Comparison of ENCODE assay signal across 8 mouse cellular contexts in genomic region chr4:93334636-93335117, GRCm38 (mm10). TPM values are rescaled to one million over a fixed set of nuclear protein-coding genes. Genes with fewer than 3 reads are reported as not detected.
DNase-seq lines count a peak whose midpoint lies in the region; ATAC-seq and TF ChIP-seq lines count a peak whose summit lies in the region.

No protein-coding gene starts in this region.

- no peaks in the 10 kb centered on the region for H3K27me3 ChIP-seq in Patski
- H3K27me3 ChIP-seq in hindbrain, embryonic 12.5 days: no peaks in the 10 kb centered on the region

- no peak for TF ChIP-seq CTCF in Patski (IDR thresholded peaks at IDR 0.05)

- CTCF ChIA-PET in Patski (lab: Charles Lee): interaction anchor here (1.6 kb wide), 1 partner anchor 18 kb away, joined by 3 read pairs; no protein-coding TSS in a partner anchor

- peaks cover 4% of the 10 kb centered on the region; the same call in 1 of the 2 replicates for H3K4me1 ChIP-seq in hindbrain, embryonic 12.5 days

- DNase-seq in Patski (ENCODE audit: low read depth, low spot score): peak; percentile 17
- DNase-seq in cerebellum, postnatal 10 days: peak; percentile 92
- peak; percentile 49 to 68 for DNase-seq in frontal cortex, postnatal 10 days (ENCODE audit: low spot score in 2 of 2)
- peak; percentile 61 to 71 for DNase-seq in layer of hippocampus, postnatal 14 days (ENCODE audit: low spot score in 2 of 2)
- DNase-seq in lung, postnatal 10 days: peak; percentile 88
- DNase-seq in ovary, postnatal 36 days (ENCODE audit: low spot score): peak; percentile 85
- DNase-seq in thymus, postnatal 36 days: peak; percentile 78 to 84

- 1% methylated on average over 47 of the region's 49 CpGs for WGBS in hindbrain, embryonic 12.5 days

- peak overlapping the region; percentile 76 for H3K4me3 ChIP-seq in hindbrain, embryonic 12.5 days

- peak overlapping the region; percentile 97 for H3K27ac ChIP-seq in hindbrain, embryonic 12.5 days

- no peaks in the 10 kb centered on the region for H3K36me3 ChIP-seq in hindbrain, embryonic 12.5 days

- in situ Hi-C loops in Patski (cut with MboI; ENCODE audit: low pct_unique_long_range_greater_than_20kb): no loop called here

- POLR2A ChIA-PET in Patski (lab: Charles Lee): no interaction called here

- H3K9ac ChIP-seq in hindbrain, embryonic 12.5 days: peak overlapping the region; percentile 90

- peak overlapping the region; percentile 84 for H3K4me2 ChIP-seq in hindbrain, embryonic 12.5 days (replicated peaks)

- ATAC-seq in Patski: peak; percentile 90
- peak; percentile 90 for ATAC-seq in hindbrain, embryonic 12.5 days (ENCODE audit: low FRiP score)

- no peaks in the 10 kb centered on the region for H3K9me3 ChIP-seq in hindbrain, embryonic 12.5 days (replicated peaks)

RNA-seq across cellular contexts. Expression of gene Tusc1, which starts 0.6 kb away (rescaled TPM):
- polyA plus RNA-seq in Patski (2021): 6.3 TPM
- 12.9 and 15.1 TPM in 2 replicates for polyA plus RNA-seq in hindbrain, embryonic 12.5 days (2016; fragmentation: Nextera tagmentation; extraction: Ambion mirVana)
- total RNA-seq in layer of hippocampus, postnatal 14 days (2021): 10 to 100 TPM; 14.4 to 16.8 TPM

Comparison
In these comparisons a context has a peak if more than half of its experiments do, and no peak if none do; other contexts are left out.
1. Peak in every context shown above with its lines: DNase-seq, ATAC-seq, H3K4me3 ChIP-seq and H3K27ac ChIP-seq.
2. DNase-seq: peak in every context shown above with its lines; median percentile 92 in cerebellum, postnatal 10 days; 88 in lung, postnatal 10 days; 85 in ovary, postnatal 36 days; 81 in thymus, postnatal 36 days; 66 in layer of hippocampus, postnatal 14 days; 58 in frontal cortex, postnatal 10 days; 17 in Patski.